Mouse (Mus musculus) gonadal fat pad, adult 2 months (tissue): ENCODE data around the gene Sfrp5. TPM values are rescaled to one million over a fixed set of nuclear protein-coding genes. Genes with fewer than 3 reads are reported as not detected.

Source experiments
- DNase-seq: peaks from one replicate; pipeline ENCODE4 v3.0.0-alpha.2; 2012; ENCODE audit warnings: low read depth
- polyA plus RNA-seq: library from polyadenylated mRNA; depleted of rRNA; stranded (reverse); fragments of >200 nt; gene quantifications from 2 replicates; pipeline ENCODE4 v1.2.3, GENCODE M21; 2012; rRNA removed

Sfrp5 gene
- polyA plus RNA-seq: 10.8 and 92.7 TPM in 2 replicates

GRCm38 (mm10) chr19:42201696-42202381 is at the start of gene Sfrp5:
TSS of gene Sfrp5 (minus strand) at chr19:42202252.
- no peak for DNase-seq

GRCm38 (mm10) chr19:42249976-42250914 is 48.2 kb upstream of the Sfrp5 start:
- no peak for DNase-seq

DNA sequence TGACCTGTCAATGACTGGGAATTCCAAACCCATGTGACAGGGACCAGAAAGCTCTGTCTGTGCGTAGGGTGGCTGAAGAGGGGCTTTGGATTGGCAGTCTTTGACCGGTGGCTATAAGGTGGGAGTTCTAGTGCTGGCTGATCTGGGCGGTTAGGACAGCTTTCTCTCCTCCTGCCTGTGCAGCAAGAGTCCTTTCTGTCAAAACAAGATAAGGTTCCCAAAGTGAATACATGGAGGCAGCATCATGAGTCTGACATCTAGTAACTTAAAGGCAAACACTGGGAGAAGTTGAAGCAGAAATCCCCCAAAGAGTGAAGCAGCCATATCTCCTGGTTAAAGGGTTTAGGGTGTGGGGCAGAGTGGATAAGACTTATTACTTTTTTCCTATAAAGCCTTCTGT is 45.5 kb upstream of the Sfrp5 start, which contains the start of gene Golga7b:
Golga7b (plus strand) TSS at position 56 of the 400 bp plus-strand sequence.
- no peak for DNase-seq

GRCm38 (mm10) chr19:42246626-42247025 is 44.6 kb upstream of the Sfrp5 start:
- DNase-seq: no peak

GRCm38 (mm10) chr19:42243401-42243800 is 41.3 kb upstream of the Sfrp5 start:
- no peak for DNase-seq

DNA sequence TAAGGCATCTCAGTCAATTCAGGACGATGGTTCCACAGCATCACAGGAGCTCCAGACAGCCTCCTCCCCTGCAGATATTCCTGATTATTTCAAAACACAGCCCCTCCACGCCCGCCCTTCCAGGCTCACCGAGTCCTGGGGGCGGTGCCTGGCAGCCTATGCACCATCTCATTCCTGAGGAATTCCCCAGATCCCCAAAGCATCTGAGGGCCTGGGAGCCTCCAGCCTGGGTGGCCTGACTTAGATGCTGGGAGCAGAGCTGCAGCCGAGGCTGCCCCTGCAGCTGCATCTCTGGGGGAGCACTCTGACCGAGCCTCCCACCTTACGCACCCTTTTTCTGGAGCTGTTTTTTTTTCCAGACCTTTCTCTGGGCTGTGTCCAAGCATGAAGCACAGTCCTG is 38.8 kb upstream of the Sfrp5 start:
- no peak for DNase-seq

GRCm38 (mm10) chr19:42238341-42238715 is 36.3 kb upstream of the Sfrp5 start:
- no peak for DNase-seq

DNA sequence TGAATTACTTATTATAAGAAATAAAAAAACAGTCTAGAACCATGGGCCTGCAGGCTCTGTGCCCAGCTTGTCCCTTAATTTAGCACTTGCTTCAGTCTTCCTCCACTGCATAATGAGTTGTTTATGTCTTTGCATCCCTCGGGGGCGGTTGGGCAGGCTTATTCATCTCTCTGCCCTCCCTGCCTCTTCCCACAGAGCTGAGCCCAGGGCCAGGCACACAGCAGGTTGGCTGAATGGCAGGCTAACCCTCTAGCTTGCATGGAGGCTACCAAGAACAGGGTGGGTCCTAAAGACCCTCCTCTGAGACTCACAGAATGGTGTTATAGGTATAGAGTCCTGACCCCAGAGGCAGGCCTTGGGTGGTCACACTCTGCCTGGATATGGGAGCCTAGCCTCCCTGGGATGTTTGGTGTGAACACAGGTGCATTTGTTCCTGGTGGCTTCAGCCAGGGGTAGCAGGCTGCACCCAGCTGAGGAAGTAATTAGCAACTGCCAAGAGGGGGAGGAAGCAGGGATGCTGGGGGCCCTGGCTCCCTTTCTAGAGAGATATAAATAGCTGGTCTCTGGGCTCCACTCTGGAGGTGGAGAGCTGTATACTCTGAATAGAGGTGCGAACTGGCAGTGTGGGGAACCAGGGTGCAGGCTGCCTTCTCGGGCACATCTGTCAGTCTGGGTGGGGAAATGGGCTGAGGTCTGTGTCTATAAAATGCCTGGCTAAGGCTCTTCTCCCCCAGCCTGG is 35.7 kb upstream of the Sfrp5 start:
- DNase-seq: no peak

DNA sequence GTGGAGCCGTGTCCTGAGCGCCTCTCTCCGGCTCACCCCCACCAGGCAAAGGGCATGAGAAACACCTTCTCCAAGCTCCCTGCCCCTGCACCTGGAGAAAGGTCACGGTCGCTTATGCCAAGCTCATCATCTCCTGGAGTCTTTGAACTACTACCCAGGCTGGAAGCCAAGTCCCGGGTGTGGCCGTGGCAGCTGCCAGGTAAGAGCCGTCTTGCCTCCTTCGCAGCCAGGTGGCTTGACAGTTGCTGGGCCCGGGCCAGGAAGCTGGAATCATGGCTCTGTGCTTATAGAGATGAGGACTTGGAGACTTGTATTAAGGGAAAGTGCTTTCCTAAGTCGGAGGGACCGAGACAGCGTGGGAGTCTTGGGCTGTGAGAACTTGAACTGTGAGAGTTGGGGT is 28.9 kb upstream of the Sfrp5 start:
- peak; percentile 23 for DNase-seq

- no peak for DNase-seq
Measured at GRCm38 (mm10) chr19:42230288-42230568, 28.2 kb upstream of the Sfrp5 start.

GRCm38 (mm10) chr19:42229499-42230287 is 27.6 kb upstream of the Sfrp5 start:
- no peak for DNase-seq

DNA sequence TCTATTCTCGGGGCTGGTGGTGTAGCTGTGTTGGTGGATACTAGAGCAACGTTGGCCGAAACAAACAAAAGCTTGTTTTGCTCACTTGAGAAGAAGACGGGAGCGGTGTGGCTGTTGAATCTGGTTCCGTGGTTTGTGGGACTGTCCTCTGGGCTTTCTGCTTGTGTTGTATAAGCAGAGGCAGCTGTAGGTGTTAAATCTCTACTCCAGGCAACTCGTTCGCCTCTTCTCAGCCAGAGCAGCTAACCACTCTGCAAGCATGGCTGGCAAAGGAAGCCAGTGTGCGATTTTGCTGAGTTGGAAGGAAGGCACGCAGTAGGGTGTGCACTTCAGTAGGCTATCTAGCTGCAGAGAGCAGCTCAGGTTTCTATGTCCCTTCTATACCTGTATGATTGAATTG is 24.4 kb upstream of the Sfrp5 start:
- no peak for DNase-seq

- no peak for DNase-seq
Measured at GRCm38 (mm10) chr19:42217374-42217763, 15.3 kb upstream of the Sfrp5 start.

- DNase-seq: no peak
Measured at GRCm38 (mm10) chr19:42216699-42217373, 14.8 kb upstream of the Sfrp5 start.

DNA sequence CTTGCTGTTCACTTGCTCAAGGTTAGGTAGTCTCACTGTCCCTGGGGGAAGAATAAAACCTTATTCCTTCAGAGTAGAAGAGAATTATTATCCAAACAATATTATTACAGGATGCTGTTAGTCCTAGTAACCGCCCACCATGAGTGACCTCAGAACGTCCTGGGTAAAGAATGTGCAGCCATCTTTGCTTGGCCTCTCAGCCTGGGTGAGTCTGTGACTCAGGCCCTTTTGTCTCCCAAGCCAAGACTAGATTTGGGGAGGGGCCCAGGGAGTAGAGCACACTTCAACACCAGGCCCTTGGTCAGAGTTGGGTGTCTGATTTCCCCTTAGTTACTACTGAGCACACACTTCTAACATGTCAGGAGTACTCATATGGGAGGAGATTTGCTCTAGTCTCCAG is 12.5 kb upstream of the Sfrp5 start:
- DNase-seq: no peak

DNA sequence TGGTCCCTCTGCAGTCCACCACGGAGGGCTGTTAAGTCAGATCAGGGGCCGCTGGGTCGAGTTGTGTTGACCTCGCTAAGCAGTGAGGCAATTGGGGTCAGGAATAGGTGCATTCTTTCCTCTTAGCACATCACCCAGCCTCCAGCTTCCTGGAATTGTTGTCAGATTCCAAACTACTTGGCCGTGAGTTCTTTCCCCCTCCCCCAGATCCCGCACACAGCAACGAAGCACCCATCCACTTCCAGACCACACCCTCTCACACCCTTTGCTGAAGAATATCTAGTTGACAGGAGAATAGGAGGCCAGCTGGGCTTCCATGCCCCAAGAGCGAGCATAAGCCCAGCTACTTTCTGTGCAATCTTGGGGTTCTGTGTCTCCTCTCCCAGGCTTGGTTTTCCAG is 9.9 kb upstream of the Sfrp5 start:
- DNase-seq: no peak

- no peak for DNase-seq
Measured at GRCm38 (mm10) chr19:42209976-42210375, 7.9 kb upstream of the Sfrp5 start.

GRCm38 (mm10) chr19:42209485-42209884 is 7.4 kb upstream of the Sfrp5 start:
- no peak for DNase-seq

DNA sequence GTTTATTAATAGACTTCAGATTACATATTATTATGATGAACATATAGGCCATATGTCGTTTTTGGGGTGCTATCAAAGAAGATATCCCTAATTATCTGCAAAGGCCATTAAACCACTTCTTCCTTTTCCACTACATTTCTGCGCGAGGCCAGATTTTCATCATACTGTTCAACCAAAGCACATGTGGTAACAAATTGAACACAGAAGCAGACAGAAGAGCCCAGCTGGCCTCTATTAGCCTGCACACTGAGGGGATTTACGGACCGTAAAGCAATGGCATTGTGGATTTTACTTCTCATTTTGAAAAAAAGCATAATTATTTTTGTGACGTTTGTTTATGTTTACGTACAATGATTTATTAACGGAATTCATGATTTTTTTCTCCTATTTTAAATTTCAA is 3.1 kb upstream of the Sfrp5 start:
- DNase-seq: no peak

- DNase-seq: no peak
Measured at GRCm38 (mm10) chr19:42204306-42204705, 2.3 kb upstream of the Sfrp5 start.

DNA sequence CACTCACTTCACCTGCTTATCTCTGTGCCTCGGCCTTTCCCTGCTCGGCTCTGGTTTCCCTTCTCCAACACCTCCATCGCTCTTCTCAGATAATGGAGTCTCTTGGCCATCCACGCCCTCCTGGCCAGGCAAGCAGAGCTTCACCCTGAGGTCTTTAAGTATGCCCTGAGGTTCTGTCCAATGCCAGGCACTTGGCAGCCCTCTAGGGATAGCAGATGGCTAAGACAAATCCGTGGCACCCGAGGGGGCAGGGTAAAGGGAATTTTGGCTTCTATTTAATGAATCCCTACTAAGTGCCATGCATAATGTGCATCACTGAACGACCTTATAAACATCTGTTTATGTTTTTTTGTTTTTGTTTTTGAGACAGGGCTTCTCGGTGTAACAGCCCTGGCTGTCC is 415 bp upstream of the Sfrp5 start:
- DNase-seq: no peak
